Comparison of ENCODE assay signal across 8 mouse cellular contexts in the genomic region with DNA sequence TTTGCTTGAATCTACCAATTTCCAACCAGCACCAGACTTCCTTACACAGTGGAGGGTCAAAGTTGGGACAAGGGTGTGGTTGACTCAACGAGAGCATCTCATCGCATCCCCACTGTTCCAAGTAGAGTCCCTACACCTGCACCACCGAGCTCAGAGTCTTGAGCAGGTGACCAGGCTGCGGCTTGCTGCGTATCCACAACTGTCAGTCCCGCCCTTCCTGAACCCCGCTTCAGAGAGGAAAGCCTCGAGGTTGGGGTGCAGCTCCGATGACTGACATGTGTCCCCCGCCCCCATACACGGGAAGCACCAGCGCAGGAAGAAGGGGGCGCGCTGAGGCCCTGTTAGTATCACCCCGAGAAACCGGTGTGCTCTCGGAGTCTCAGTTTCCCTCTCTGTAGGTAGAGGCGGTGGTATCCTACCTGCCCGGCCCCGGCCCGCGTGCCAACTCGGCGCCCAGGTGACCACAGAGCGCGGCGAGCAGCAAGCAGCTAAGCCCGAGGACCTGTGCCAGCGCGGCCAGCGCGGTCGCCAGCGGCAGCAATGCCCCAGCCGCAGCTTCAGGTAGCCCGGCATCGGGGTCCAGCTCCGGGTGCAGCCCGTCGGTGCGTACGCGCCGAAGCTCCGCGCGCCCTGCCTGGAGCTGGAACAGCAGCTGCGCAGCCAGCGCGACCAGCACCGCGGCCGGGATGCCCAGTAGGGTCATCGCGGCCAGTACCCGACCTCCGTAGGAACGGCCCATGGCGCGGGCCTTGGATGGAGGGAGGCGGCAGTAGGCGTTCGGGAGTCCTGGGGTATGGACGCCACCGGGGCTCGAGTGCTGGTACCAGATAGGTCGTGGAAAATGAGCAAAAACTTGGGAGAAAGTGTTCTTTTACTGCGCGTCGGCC. TPM values are rescaled to one million over a fixed set of nuclear protein-coding genes. Genes with fewer than 3 reads are reported as not detected.
A peak's percentile ranks its signal among the peaks of the same experiment; 100 is the strongest.
DNase-seq lines count a peak whose midpoint lies in the region; ATAC-seq and TF ChIP-seq lines count a peak whose summit lies in the region.

A gene (minus strand): TSS at position 801 of the 887 bp plus-strand sequence.

- ATAC-seq in heart, postnatal 0 days (ENCODE audit: insufficient read depth, low read depth): no peak
- ATAC-seq in G1E (ENCODE audit: extremely low read depth, insufficient number of reproducible peaks, low FRiP score, poor library complexity, severe bottlenecking): no peak

- peak within 1 kb of the TSS; percentile 46 for H3K4me3 ChIP-seq in heart, postnatal 0 days (ENCODE audit: low read depth, low read length)
- H3K4me3 ChIP-seq in G1E (ENCODE audit: low read depth, low read length): peak within 1 kb of the TSS; percentile 38; the same call in 1 of the 2 replicates
- peak within 1 kb of the TSS; percentile 49 for H3K4me3 ChIP-seq in hindbrain, embryonic 10.5 days
- peak within 1 kb of the TSS; percentile 51 for H3K4me3 ChIP-seq in midbrain, embryonic 10.5 days

- no peak for TF ChIP-seq EP300 in heart, postnatal 0 days (IDR thresholded peaks at IDR 0.05; ENCODE audit: low read depth)

- 0 out of 2 replicates have a peak within 1 kb of the TSS, but pooled peaks have one; percentile 20 for H3K9ac ChIP-seq in heart, postnatal 0 days (replicated peaks; ENCODE audit: low read depth, low read length)

- H3K27ac ChIP-seq in heart, postnatal 0 days (ENCODE audit: low read depth): no peak within 1 kb of the TSS; the same call in 1 of the 2 replicates
- H3K27ac ChIP-seq in hindbrain, embryonic 10.5 days: peak within 1 kb of the TSS; percentile 50; the same call in 1 of the 2 replicates
- H3K27ac ChIP-seq in midbrain, embryonic 10.5 days (replicated peaks): no peak within 1 kb of the TSS

- no peak for TF ChIP-seq CTCF in heart, postnatal 0 days (IDR thresholded peaks at IDR 0.05; ENCODE audit: low read depth)
- no peak for TF ChIP-seq CTCF in G1E (IDR thresholded peaks at IDR 0.05; ENCODE audit: low read depth, low read length)

- WGBS in heart, postnatal 0 days: 5% methylated on average over 62 of the region's 70 CpGs
- WGBS in hindbrain, embryonic 10.5 days: 6% methylated on average over 70 of the region's 70 CpGs
- 4% methylated on average over 70 of the region's 70 CpGs for WGBS in midbrain, embryonic 10.5 days

- H3K4me1 ChIP-seq in heart, postnatal 0 days (ENCODE audit: control insufficient read depth, insufficient read depth): 0 out of 2 replicates have a peak, but pooled peaks cover 4% of the 10 kb centered on the region
- H3K4me1 ChIP-seq in G1E (ENCODE audit: insufficient read depth, low read depth, low read length): peaks cover 31% of the 10 kb centered on the region
- peaks cover 22% of the 10 kb centered on the region for H3K4me1 ChIP-seq in hindbrain, embryonic 10.5 days (replicated peaks)
- H3K4me1 ChIP-seq in midbrain, embryonic 10.5 days: peaks cover 22% of the 10 kb centered on the region

- DNase-seq in heart, postnatal 0 days (ENCODE audit: low spot score): no peak
- no peak for DNase-seq in heart, postnatal 14 days
- no peak for DNase-seq in G1E (ENCODE audit: low spot score)
- no peak for DNase-seq in hindbrain, embryonic 10.5 days (ENCODE audit: low spot score)
- peak; percentile 52 for DNase-seq in midbrain, embryonic 10.5 days (ENCODE audit: low spot score)
- DNase-seq in gastrocnemius, postnatal 36 days: no peak
- no peak for DNase-seq in embryo, embryonic 9.5 days (ENCODE audit: extremely low spot score)
- no peak for DNase-seq in ovary, adult 18-20 months (ENCODE audit: low spot score)

- no peaks in the 10 kb centered on the region for H3K9me3 ChIP-seq in heart, postnatal 0 days (replicated peaks; ENCODE audit: control insufficient read depth, low read length)
- no peaks in the 10 kb centered on the region for H3K9me3 ChIP-seq in G1E (replicated peaks)
- no peaks in the 10 kb centered on the region for H3K9me3 ChIP-seq in hindbrain, embryonic 10.5 days
- H3K9me3 ChIP-seq in midbrain, embryonic 10.5 days (replicated peaks): no peaks in the 10 kb centered on the region

- no peaks in the 10 kb centered on the region for H3K36me3 ChIP-seq in heart, postnatal 0 days (replicated peaks; ENCODE audit: control insufficient read depth, insufficient read depth, low read length)
- no peaks in the 10 kb centered on the region for H3K36me3 ChIP-seq in G1E (replicated peaks)
- no peaks in the 10 kb centered on the region for H3K36me3 ChIP-seq in hindbrain, embryonic 10.5 days
- H3K36me3 ChIP-seq in midbrain, embryonic 10.5 days: no peaks in the 10 kb centered on the region

- H3K4me2 ChIP-seq in heart, postnatal 0 days (ENCODE audit: low read depth, low read length): peak within 1 kb of the TSS; percentile 67

- intact Hi-C loops in heart, postnatal 14 days (cut with DNase I): no loop called here
- intact Hi-C loops in gastrocnemius, postnatal 36 days (cut with DNase I): loop anchor here (2.0 kb wide), 1 partner anchor 74 kb away; no protein-coding TSS in a partner anchor

- peaks cover 53% of the 10 kb centered on the region for H3K27me3 ChIP-seq in heart, postnatal 0 days (ENCODE audit: control insufficient read depth, insufficient read depth, low read length)
- H3K27me3 ChIP-seq in G1E (ENCODE audit: insufficient read depth, low read length): peaks cover 55% of the 10 kb centered on the region
- peaks cover 93% of the 10 kb centered on the region for H3K27me3 ChIP-seq in hindbrain, embryonic 10.5 days (ENCODE audit: insufficient read depth, poor library complexity, severe bottlenecking)
- H3K27me3 ChIP-seq in midbrain, embryonic 10.5 days (ENCODE audit: low read depth, poor library complexity, severe bottlenecking): peaks cover 89% of the 10 kb centered on the region

RNA-seq across cellular contexts. Expression of the gene that starts here (rescaled TPM):
- total RNA-seq in heart, postnatal 0 days (2014; rRNA removed; ENCODE audit: low replicate concordance): 0.08 TPM in 1 of 2 replicates, not detected in the other
- polyA plus RNA-seq in heart, postnatal 0 days (2015; fragmentation: Nextera tagmentation; extraction: Ambion mirVana): 0.23 and 0.37 TPM in 2 replicates
- under 1 TPM; 0.17 to 0.22 TPM for total RNA-seq in heart, postnatal 14 days (2021)
- not detected in 2 replicates for total RNA-seq in G1E (2014; fragmentation: Nextera tagmentation)
- not detected in 2 replicates for total RNA-seq in G1E (2017)
- not detected in 2 replicates for polyA plus RNA-seq in G1E (2012)
- polyA plus RNA-seq in hindbrain, embryonic 10.5 days (2016; fragmentation: Nextera tagmentation; extraction: Ambion mirVana): 0.18 and 0.26 TPM in 2 replicates
- polyA plus RNA-seq in midbrain, embryonic 10.5 days (2016; fragmentation: Nextera tagmentation; extraction: Ambion mirVana): 0.14 TPM in 2 replicates
- total RNA-seq in gastrocnemius, postnatal 36 days (2021): under 1 TPM in 1 of 2 experiments, not detected in 1; 0.15 TPM

Comparison
In these comparisons a context has a peak if more than half of its experiments do, and no peak if none do; other contexts are left out.
1. Peak in DNase-seq and H3K4me3 ChIP-seq in midbrain, embryonic 10.5 days; RNA of the gene not detected or under 1 TPM.